ENCODE assay signal across 26 mouse cellular contexts in the genomic region with DNA sequence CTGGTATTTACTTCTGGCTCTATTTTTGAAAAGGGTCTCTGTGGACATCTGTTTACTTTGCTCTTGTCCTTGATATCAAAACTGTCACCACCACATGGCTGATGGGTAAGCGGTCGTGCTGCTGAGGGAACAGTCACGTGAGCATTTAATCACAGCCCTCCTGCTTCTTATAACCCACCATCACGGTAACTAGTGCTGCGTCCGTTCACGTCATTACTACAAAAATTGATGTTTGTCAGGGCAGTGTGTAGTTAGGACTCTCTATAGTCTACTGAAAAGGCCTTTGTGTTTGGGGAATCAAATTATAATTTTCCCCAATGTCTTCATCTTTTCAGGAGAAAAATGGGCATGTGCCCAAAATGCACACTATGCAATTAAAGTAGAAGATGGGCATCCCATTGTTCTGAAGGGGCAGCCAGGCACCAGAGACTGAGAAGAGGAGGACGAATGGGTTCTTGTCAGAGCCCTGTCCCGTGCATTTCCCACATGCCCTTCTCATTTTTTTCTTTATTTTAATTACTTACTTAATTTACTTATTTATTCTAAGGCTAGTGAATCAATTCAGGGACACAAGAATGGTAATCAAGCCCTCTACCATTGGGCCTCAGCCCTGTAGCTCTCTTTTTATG. TPM values are rescaled to one million over a fixed set of nuclear protein-coding genes. Genes with fewer than 3 reads are reported as not detected.
DNase-seq lines count a peak whose midpoint lies in the region; ATAC-seq and TF ChIP-seq lines count a peak whose summit lies in the region.
"Had no signal": no experiment of that assay in that cellular context is flagged by ENCODE, and none has a peak within 500 bp of the region (broad histone marks: within the 10 kb centered on the region; RNA-seq: fewer than 3 reads in every experiment).

No protein-coding gene starts in this region.

- TF ChIP-seq CTCF in lung, postnatal 0 days (IDR thresholded peaks at IDR 0.05): no peak

- H3K9me3 ChIP-seq in hindbrain, embryonic 13.5 days: no peaks in the 10 kb centered on the region
- H3K9me3 ChIP-seq in hindbrain, embryonic 12.5 days (replicated peaks): no peaks in the 10 kb centered on the region
- no peaks in the 10 kb centered on the region for H3K9me3 ChIP-seq in forebrain, embryonic 15.5 days
- H3K9me3 ChIP-seq in lung, postnatal 0 days (ENCODE audit: low read length): no peaks in the 10 kb centered on the region
- H3K9me3 ChIP-seq: embryonic facial prominence, embryonic 13.5 days; heart, embryonic 13.5 days; liver, embryonic 12.5 days had no signal

- no peak overlapping the region for H3K4me2 ChIP-seq in hindbrain, embryonic 13.5 days
- H3K4me2 ChIP-seq in hindbrain, embryonic 12.5 days (replicated peaks): no peak overlapping the region
- H3K4me2 ChIP-seq in forebrain, embryonic 15.5 days (replicated peaks): no peak overlapping the region; the same call in 1 of the 2 replicates
- no peak overlapping the region for H3K4me2 ChIP-seq in lung, postnatal 0 days (replicated peaks; ENCODE audit: low read depth, low read length)
- H3K4me2 ChIP-seq: embryonic facial prominence, embryonic 13.5 days; heart, embryonic 13.5 days; liver, embryonic 12.5 days had no signal

- WGBS in hindbrain, embryonic 13.5 days: 33% methylated on average over 9 of the region's 9 CpGs
- 59% methylated on average over 9 of the region's 9 CpGs for WGBS in hindbrain, embryonic 12.5 days
- WGBS in forebrain, embryonic 15.5 days: 15% methylated on average over 9 of the region's 9 CpGs
- WGBS in lung, postnatal 0 days: 55% methylated on average over 9 of the region's 9 CpGs

- no peaks in the 10 kb centered on the region for H3K36me3 ChIP-seq in hindbrain, embryonic 13.5 days
- H3K36me3 ChIP-seq in hindbrain, embryonic 12.5 days: no peaks in the 10 kb centered on the region
- no peaks in the 10 kb centered on the region for H3K36me3 ChIP-seq in forebrain, embryonic 15.5 days
- H3K36me3 ChIP-seq in lung, postnatal 0 days (ENCODE audit: insufficient read depth, low read length): no peaks in the 10 kb centered on the region
- H3K36me3 ChIP-seq: embryonic facial prominence, embryonic 13.5 days; heart, embryonic 13.5 days; liver, embryonic 12.5 days had no signal

- TF ChIP-seq EP300 in lung, postnatal 0 days (IDR thresholded peaks at IDR 0.05): no peak

- peak overlapping the region; percentile 36; the same call in 1 of the 2 replicates for H3K27ac ChIP-seq in hindbrain, embryonic 13.5 days
- no peak overlapping the region for H3K27ac ChIP-seq in hindbrain, embryonic 12.5 days
- H3K27ac ChIP-seq in forebrain, embryonic 15.5 days (replicated peaks): peak overlapping the region; percentile 66
- H3K27ac ChIP-seq in lung, postnatal 0 days (ENCODE audit: low read length): no peak overlapping the region
- H3K27ac ChIP-seq: embryonic facial prominence, embryonic 13.5 days; heart, embryonic 13.5 days; liver, embryonic 12.5 days; macrophage had no signal

- H3K4me1 ChIP-seq in hindbrain, embryonic 13.5 days (replicated peaks): peaks cover 30% of the 10 kb centered on the region
- peaks cover 15% of the 10 kb centered on the region for H3K4me1 ChIP-seq in hindbrain, embryonic 12.5 days
- peaks cover 25% of the 10 kb centered on the region for H3K4me1 ChIP-seq in forebrain, embryonic 15.5 days
- no peaks in the 10 kb centered on the region for H3K4me1 ChIP-seq in lung, postnatal 0 days (ENCODE audit: insufficient read depth, low read depth, low read length)
- H3K4me1 ChIP-seq: embryonic facial prominence, embryonic 13.5 days; liver, embryonic 12.5 days had no signal

- H3K4me3 ChIP-seq in hindbrain, embryonic 13.5 days: no peak overlapping the region
- H3K4me3 ChIP-seq in hindbrain, embryonic 12.5 days: no peak overlapping the region
- no peak overlapping the region for H3K4me3 ChIP-seq in forebrain, embryonic 15.5 days
- no peak overlapping the region for H3K4me3 ChIP-seq in lung, postnatal 0 days (ENCODE audit: low read depth, low read length)
- H3K4me3 ChIP-seq: embryonic facial prominence, embryonic 13.5 days; heart, embryonic 13.5 days; liver, embryonic 12.5 days had no signal

- peak; percentile 73 for DNase-seq in retina, postnatal 1 day
- no peak for DNase-seq in retina, embryonic 14.5 days (ENCODE audit: low spot score)
- DNase-seq in lung, postnatal 0 days (ENCODE audit: low spot score): no peak
- DNase-seq in kidney, adult 8-10 months: no peak
- DNase-seq: adrenal gland, postnatal 25 days; cerebellum, adult 18-20 months; cerebellum, postnatal 10 days; gastrocnemius, postnatal 10 days; kidney, postnatal 25 days; liver, postnatal 0 days; lung, postnatal 10 days; midbrain, embryonic 14.5 days; thymus, adult 2 months; thymus, postnatal 36 days had no signal

- H3K9ac ChIP-seq in hindbrain, embryonic 13.5 days: no peak overlapping the region
- no peak overlapping the region for H3K9ac ChIP-seq in hindbrain, embryonic 12.5 days
- H3K9ac ChIP-seq in forebrain, embryonic 15.5 days (replicated peaks): no peak overlapping the region
- H3K9ac ChIP-seq in lung, postnatal 0 days (replicated peaks; ENCODE audit: low read depth): no peak overlapping the region
- H3K9ac ChIP-seq: embryonic facial prominence, embryonic 13.5 days; heart, embryonic 13.5 days; liver, embryonic 12.5 days; liver, postnatal 0 days had no signal

- ATAC-seq in hindbrain, embryonic 13.5 days (ENCODE audit: low FRiP score): peak; percentile 29; the same call in 1 of the 2 replicates
- no peak for ATAC-seq in hindbrain, embryonic 12.5 days (ENCODE audit: low FRiP score)
- peak; percentile 76 for ATAC-seq in forebrain, embryonic 15.5 days (replicated peaks)
- ATAC-seq in lung, postnatal 0 days: no peak
- ATAC-seq: intestine, postnatal 0 days; liver, embryonic 12.5 days; liver, postnatal 0 days had no signal

- no peaks in the 10 kb centered on the region for H3K27me3 ChIP-seq in hindbrain, embryonic 13.5 days
- H3K27me3 ChIP-seq in hindbrain, embryonic 12.5 days: no peaks in the 10 kb centered on the region
- no peaks in the 10 kb centered on the region for H3K27me3 ChIP-seq in forebrain, embryonic 15.5 days
- H3K27me3 ChIP-seq in lung, postnatal 0 days (replicated peaks; ENCODE audit: insufficient read depth, low read length): no peaks in the 10 kb centered on the region
- H3K27me3 ChIP-seq: embryonic facial prominence, embryonic 13.5 days; heart, embryonic 13.5 days had no signal

RNA-seq across cellular contexts. Expression of gene Nudt4, which starts 54.6 kb away (rescaled TPM):
- 74.6 and 76.5 TPM in 2 replicates for polyA plus RNA-seq in hindbrain, embryonic 13.5 days (2015; fragmentation: Nextera tagmentation; extraction: Ambion mirVana)
- 123 and 126 TPM in 2 replicates for polyA plus RNA-seq in hindbrain, embryonic 12.5 days (2016; fragmentation: Nextera tagmentation; extraction: Ambion mirVana)
- polyA plus RNA-seq in forebrain, embryonic 15.5 days (2015; fragmentation: Nextera tagmentation; extraction: Ambion mirVana): 74.7 and 79.2 TPM in 2 replicates
- polyA plus RNA-seq in lung, postnatal 0 days (2015; fragmentation: Nextera tagmentation; extraction: Ambion mirVana): 50.3 and 53.9 TPM in 2 replicates

RNA-seq across cellular contexts. Expression of gene Anapc15-ps, which starts 54.7 kb away (rescaled TPM):
- polyA plus RNA-seq in hindbrain, embryonic 13.5 days (2015; fragmentation: Nextera tagmentation; extraction: Ambion mirVana): not detected in 2 replicates
- not detected in 2 replicates for polyA plus RNA-seq in hindbrain, embryonic 12.5 days (2016; fragmentation: Nextera tagmentation; extraction: Ambion mirVana)
- not detected in 2 replicates for polyA plus RNA-seq in forebrain, embryonic 15.5 days (2015; fragmentation: Nextera tagmentation; extraction: Ambion mirVana)
- not detected in 2 replicates for polyA plus RNA-seq in lung, postnatal 0 days (2015; fragmentation: Nextera tagmentation; extraction: Ambion mirVana)
- polyA plus RNA-seq: embryonic facial prominence, embryonic 13.5 days; gonadal fat pad, adult 2 months; heart, embryonic 13.5 days; intestine, postnatal 0 days; kidney, embryonic 14.5 days; limb, embryonic 14.5 days; liver, embryonic 12.5 days; liver, postnatal 0 days; midbrain, embryonic 14.5 days; neural tube, embryonic 14.5 days; thymus, adult 2 months had no signal

Comparison
In these comparisons a context has a peak if more than half of its experiments do, and no peak if none do; other contexts are left out.
1. ATAC-seq: peak in hindbrain, embryonic 13.5 days (single experiment) and forebrain, embryonic 15.5 days (single experiment); none in hindbrain, embryonic 12.5 days (single experiment) and lung, postnatal 0 days (single experiment).
2. H3K27ac ChIP-seq: peak in hindbrain, embryonic 13.5 days (single experiment) and forebrain, embryonic 15.5 days (single experiment); none in hindbrain, embryonic 12.5 days (single experiment) and lung, postnatal 0 days (single experiment).